Mouse (Mus musculus): ENCODE results near the gene Zfp593.

The Zfp593 gene

DNA sequence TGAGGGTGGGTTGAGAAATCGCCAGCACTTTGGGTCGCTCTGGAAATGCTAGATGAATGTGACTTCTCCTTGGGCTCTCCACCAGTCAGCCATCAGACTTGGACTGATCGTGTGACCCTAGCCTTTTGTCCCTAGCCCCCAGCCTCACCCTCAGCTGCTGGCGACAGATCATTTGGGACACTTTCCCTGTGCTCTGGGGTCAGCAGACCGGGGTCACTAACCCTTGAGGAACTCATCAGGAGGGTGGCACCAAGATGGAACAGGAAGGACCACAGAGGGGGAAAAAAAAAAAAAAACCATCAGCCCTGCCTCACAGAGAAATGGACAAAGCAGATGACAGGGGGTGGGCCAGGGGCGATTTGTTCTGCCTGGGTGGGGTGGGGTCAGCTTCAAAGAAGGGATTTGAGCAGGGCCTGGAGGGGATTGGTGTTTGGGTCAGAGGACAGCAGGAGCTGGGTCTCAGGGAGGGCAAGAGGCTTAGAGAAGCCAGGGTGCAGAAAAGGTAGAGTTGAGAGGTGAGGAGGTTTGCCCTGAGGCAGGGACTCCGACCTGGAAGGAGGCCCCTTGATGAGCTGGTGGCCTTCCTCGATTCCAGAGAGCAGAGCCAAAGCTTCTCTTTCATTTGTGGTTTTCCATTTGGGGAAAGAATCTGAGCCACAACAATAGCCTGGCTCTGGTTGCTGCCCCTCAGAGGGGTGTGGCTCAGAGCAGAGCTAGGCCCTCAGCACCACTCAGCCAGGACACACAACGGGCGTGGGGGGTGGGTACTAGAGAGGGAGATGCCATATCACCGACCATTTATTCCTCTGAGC lies 12.0 kb upstream of the Zfp593 start:
- DNase-seq (ENCODE audit: low spot score in 2 of 2): no peak

DNA sequence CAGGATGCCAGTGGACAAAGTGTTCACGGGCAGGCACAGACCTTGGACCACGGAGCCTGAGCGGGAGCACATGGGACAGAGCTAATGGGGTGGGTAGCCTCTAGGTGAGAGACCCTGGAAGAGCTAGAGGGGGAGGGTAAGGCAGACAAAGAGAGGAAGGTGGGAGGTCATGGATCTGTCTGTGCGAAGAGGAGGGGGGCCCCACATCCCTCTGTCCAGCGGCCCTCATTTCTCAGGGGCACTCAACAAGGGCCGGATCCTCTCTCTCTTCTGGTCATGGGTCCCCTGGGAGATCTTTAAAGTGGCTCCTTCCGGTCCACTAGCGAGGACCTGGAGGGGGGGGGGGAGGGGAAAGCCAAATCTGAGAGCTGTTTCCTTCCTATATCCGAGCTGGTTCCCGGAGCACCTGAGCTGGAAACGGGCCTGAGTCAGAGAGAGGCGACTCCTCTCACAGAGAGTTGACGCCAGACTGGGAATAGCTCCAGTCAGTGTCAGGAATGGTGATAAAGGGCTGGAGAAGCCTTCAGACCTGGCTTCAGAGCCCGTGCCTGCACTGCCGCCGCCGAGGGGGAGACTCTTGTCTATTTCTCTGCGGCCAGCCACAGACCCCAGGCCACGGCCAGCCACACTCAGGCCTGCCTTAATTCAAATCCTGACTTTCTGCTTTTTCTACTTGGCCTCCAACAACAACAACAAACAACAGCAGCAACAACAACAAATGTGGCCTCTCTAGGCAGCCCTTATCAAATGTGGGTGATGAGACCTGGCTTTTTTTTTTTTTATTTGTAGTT lies 11.2 kb upstream of the Zfp593 start:
- no peak for DNase-seq (ENCODE audit: low spot score in 2 of 2)

GRCm38 (mm10) chr4:134255854-134256253 lies 10.5 kb upstream of the Zfp593 start:
- DNase-seq (ENCODE audit: low spot score in 2 of 2): no peak

DNA sequence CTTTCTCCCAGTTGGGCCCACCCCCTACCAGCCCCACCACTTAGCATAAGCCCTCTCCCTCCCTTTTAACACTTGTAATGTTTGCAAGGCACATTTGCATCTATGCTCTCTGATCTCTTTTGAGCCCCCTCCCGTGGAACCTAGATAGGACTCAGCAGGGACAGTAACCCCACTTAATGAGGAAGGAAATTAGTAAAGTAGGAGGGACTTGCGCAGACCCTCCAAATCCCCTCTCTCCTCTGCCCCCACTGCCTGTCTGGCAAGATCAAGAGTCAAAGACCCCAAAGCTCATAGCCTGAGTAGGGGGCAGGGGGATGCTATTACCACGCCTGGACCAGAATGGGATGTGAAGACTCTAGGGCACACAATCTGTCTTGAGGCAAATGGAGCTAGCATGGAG lies 9.4 kb upstream of the Zfp593 start:
- DNase-seq (ENCODE audit: low spot score in 2 of 2): no peak

GRCm38 (mm10) chr4:134253722-134254324 lies 8.4 kb upstream of the Zfp593 start, which contains the start of gene Grrp1:
Gene Grrp1, minus strand, starts transcription at chr4:134254106.
- DNase-seq (ENCODE audit: low spot score in 2 of 2): no peak

- no peak for DNase-seq (ENCODE audit: low spot score in 2 of 2)
Observed at GRCm38 (mm10) chr4:134252911-134253721, 7.7 kb upstream of the Zfp593 start.

- no peak for DNase-seq (ENCODE audit: low spot score in 2 of 2)
Observed at GRCm38 (mm10) chr4:134252131-134252910, 6.9 kb upstream of the Zfp593 start.

- DNase-seq (ENCODE audit: low spot score in 2 of 2): peak; percentile 33 to 48
Observed at GRCm38 (mm10) chr4:134251241-134252130, 6.1 kb upstream of the Zfp593 start.

- peak in 1 of 2 experiments; percentile 48 for DNase-seq (ENCODE audit: low spot score in 2 of 2)
Observed at GRCm38 (mm10) chr4:134250930-134251240, 5.5 kb upstream of the Zfp593 start.

DNA sequence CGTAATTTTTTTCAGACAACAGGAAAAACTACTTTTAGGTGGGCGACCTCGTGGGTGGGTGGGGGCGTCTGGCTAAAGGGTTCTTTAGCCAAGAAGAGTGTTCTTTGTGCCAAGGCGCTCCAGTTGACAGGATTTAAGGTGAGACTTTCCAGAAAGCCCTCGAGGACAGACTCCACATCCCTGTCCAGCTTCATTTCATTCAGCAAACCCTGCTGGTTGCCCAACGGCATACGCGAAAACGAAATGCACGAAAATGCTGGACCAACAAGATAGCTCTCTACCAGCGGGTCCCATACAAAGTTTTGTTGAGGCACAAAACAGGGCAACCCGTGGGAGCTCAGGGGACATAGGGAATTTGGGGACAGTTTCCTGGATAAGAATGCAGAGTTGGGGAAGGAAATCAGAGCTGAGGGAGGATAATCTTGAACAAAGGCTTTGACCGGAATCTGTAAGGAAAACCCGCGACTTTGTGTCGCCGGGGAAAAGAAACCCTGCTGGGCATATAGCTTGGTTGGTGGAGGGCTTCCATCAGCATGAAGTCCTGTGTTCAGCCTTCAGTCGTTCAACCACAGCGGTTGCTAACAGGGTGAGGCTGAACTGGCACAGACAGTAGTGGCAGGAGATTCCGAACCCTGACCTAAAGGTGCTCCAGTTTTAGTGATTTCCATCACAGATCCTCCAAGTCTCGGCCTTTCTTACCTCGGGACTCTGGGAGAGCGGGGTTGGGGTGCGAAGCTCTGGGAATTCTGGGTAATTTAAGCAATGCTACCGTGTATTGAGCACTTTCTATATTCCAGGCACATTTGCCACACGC lies 4.9 kb upstream of the Zfp593 start:
- DNase-seq (ENCODE audit: low spot score in 2 of 2): no peak

- DNase-seq (ENCODE audit: low spot score in 2 of 2): peak; percentile 64 to 72
Observed at GRCm38 (mm10) chr4:134249651-134250050, 4.3 kb upstream of the Zfp593 start.

DNA sequence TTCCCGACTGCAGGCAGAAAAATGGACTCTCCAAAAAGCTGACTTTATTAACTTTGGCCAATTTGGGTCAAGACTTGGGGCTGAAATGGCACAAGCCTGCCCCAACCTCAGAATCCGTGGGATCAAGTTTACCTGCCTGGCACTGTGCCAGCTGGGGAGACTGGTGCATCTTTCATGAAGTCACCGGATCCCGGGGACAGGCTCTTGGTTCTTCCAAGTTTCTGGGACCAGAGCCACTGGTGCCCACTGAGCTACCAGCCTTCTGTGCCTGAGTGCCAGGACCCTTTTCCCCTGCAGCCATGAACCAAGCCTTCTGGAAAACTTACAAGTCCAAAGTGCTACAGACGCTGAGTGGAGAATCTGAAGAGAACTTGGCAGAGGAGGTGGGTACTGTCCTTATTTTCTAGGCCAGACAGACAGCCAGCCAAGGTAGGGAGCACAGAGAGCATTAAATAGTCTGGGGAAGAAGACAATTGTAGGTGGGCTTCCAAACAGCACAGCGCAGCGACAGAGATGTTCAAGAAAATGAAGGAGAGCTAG lies 1.4 kb upstream of the Zfp593 start, which contains the start of gene Gm30191:
TSS of gene Gm30191 (plus strand) at position 217 of the 540 bp plus-strand sequence.
- DNase-seq (ENCODE audit: low spot score in 2 of 2): no peak

- DNase-seq (ENCODE audit: low spot score in 2 of 2): no peak
Observed at GRCm38 (mm10) chr4:134246256-134246655, 864 bp upstream of the Zfp593 start.

DNA sequence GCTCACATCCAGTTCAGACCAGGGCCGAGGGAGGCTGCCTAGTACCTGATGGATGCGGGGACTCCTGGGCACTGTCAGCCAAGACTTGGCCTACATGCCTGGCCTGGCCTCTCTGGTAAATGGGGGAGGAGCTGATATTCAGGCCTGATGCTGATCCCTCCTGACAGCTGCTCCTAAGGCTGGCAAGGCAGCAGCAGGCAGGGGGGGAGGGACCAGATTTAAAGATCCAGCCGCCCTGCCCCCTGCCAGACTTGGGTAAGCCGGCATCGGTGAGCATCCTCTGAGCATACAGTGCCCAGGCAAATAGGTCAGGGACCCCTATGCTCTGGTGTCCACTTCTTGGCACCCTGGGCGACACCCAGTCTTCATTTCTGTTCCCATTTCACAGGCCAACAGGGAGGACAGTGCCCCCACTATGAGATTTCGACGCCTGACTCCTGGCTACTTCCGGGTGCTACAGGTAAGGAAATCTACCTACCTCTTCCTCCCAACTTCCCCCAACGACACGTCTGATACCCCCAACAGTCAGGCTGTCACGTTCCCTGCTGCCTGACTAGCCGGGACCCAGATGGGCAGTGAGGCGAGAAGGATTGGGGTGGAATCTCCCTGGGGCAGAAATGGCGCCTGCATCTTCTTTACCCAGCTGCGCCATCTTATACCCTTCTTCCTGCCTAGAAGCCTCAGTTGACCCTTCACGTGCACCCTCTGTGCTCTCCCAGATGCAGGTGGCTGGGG lies 1.7 kb downstream of the Zfp593 start, which contains the start of gene E130218I03Rik:
TSS of gene E130218I03Rik (plus strand) at position 147 of the 735 bp plus-strand sequence.
- no peak for DNase-seq (ENCODE audit: low spot score in 2 of 2)

- no peak for DNase-seq (ENCODE audit: low spot score in 2 of 2)
Observed at GRCm38 (mm10) chr4:134238686-134239085, 6.7 kb downstream of the Zfp593 start.

- no peak for DNase-seq (ENCODE audit: low spot score in 2 of 2)
Observed at GRCm38 (mm10) chr4:134238279-134238651, 7.1 kb downstream of the Zfp593 start, which contains the start of gene Cnksr1. Gene Cnksr1, minus strand, starts transcription at chr4:134238399.

DNA sequence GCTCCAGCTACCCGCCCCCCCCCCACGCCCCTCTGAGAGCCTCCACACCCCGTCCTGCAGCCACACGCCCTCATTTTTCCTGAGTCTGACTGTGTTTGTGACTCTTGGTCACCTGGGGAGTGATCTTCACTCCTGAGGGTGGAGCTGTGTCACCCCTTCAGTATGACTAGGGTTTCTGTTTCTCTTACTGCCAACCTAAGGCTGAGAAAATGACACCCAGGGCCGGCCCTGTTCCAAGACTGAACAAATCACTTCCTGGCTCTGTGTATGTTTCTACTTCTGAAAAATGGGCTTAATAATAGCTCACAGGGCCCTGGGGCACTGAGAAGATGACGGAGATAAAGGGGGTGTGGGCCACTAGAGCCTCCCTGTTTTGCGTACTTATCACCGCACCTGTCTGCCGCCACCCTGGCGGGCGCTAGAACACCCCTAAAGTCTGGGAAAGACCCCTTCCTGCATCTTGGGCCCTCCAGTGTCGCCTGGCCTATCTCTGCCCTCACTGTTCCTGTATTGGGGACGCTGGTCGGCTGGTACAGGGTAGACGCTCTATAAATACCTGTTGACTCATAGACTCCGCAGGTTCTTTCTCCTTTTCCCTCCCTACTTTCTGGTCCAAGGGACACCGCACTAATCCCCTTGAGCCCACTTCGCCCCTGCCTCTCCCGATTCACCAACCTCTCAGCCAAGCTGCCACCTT lies 7.7 kb downstream of the Zfp593 start:
- no peak for DNase-seq (ENCODE audit: low spot score in 2 of 2)
